Mouse (Mus musculus) heart, embryonic 13.5 days (tissue): ENCODE results near the gene 2310050C09Rik. TPM values are rescaled to one million over a fixed set of nuclear protein-coding genes. Genes with fewer than 3 reads are reported as not detected.

Experiments
- polyA plus RNA-seq: library from polyadenylated mRNA; unstranded; fragments of >200 nt; fragmentation: Nextera tagmentation; extraction: Ambion mirVana; gene quantifications from 2 replicates; pipeline ENCODE4 v1.2.1, GENCODE M21; 2015

2310050C09Rik gene
- polyA plus RNA-seq, 1 experiment from 2014 or later: not detected

Other genes starting within 250 kb of the 2310050C09Rik start
- gene Lce6a, start 248.6 kb downstream of the 2310050C09Rik start, polyA plus RNA-seq: not detected in 2 replicates
- not detected in 2 replicates for gene Lce1a1, start 221.9 kb downstream of the 2310050C09Rik start, polyA plus RNA-seq
- not detected in 2 replicates for gene Lce1b, start 213.3 kb downstream of the 2310050C09Rik start, polyA plus RNA-seq
- gene Lce1a2, start 199.9 kb downstream of the 2310050C09Rik start, polyA plus RNA-seq: not detected in 2 replicates
- not detected in 2 replicates for gene Lce1c, start 191.0 kb downstream of the 2310050C09Rik start, polyA plus RNA-seq
- gene Lce1d, start 183.0 kb downstream of the 2310050C09Rik start, polyA plus RNA-seq: not detected in 2 replicates
- not detected in 2 replicates for gene Lce1e, start 161.1 kb downstream of the 2310050C09Rik start, polyA plus RNA-seq
- gene Lce1f, start 149.9 kb downstream of the 2310050C09Rik start, polyA plus RNA-seq: not detected in 2 replicates
- gene Gm38119, start 131.1 kb downstream of the 2310050C09Rik start, polyA plus RNA-seq: not detected in 2 replicates
- not detected in 2 replicates for gene Lce1g, start 117.9 kb downstream of the 2310050C09Rik start, polyA plus RNA-seq
- gene Lce1h, start 105.2 kb downstream of the 2310050C09Rik start, polyA plus RNA-seq: not detected in 2 replicates
- gene Lce1i, start 91.3 kb downstream of the 2310050C09Rik start, polyA plus RNA-seq: not detected in 2 replicates
- gene Lce1j, start 79.7 kb downstream of the 2310050C09Rik start, polyA plus RNA-seq: not detected in 2 replicates
- gene Lce1k, start 62.3 kb downstream of the 2310050C09Rik start, polyA plus RNA-seq: not detected in 2 replicates
- gene Kprp, start 43.0 kb downstream of the 2310050C09Rik start, polyA plus RNA-seq: not detected in 2 replicates
- not detected in 2 replicates for gene Lce1l, start 18.9 kb downstream of the 2310050C09Rik start, polyA plus RNA-seq
- not detected in 2 replicates for gene Lce3a, start 56.0 kb upstream of the 2310050C09Rik start, polyA plus RNA-seq
- gene Lce3b, start 62.8 kb upstream of the 2310050C09Rik start, polyA plus RNA-seq: not detected in 2 replicates
- not detected in 2 replicates for gene Lce3c, start 74.3 kb upstream of the 2310050C09Rik start, polyA plus RNA-seq
- not detected in 2 replicates for gene Lce3d, start 87.2 kb upstream of the 2310050C09Rik start, polyA plus RNA-seq
- not detected in 2 replicates for gene Lce3e, start 96.8 kb upstream of the 2310050C09Rik start, polyA plus RNA-seq
- not detected in 2 replicates for gene Lce3f, start 122.0 kb upstream of the 2310050C09Rik start, polyA plus RNA-seq
- gene Crct1, start 145.5 kb upstream of the 2310050C09Rik start, polyA plus RNA-seq: 0.43 TPM in 1 of 2 replicates, not detected in the other
- not detected in 2 replicates for gene Lce1m, start 148.8 kb upstream of the 2310050C09Rik start, polyA plus RNA-seq
- gene Gm4858, start 198.6 kb upstream of the 2310050C09Rik start, polyA plus RNA-seq: not detected in 2 replicates